ENCODE assay signal across 8 mouse cellular contexts in genomic region chr6:129517752-129518408, GRCm38 (mm10). TPM values are rescaled to one million over a fixed set of nuclear protein-coding genes. Genes with fewer than 3 reads are reported as not detected.
DNase-seq lines count a peak whose midpoint lies in the region; ATAC-seq and TF ChIP-seq lines count a peak whose summit lies in the region.

No protein-coding gene starts in this region.

- TF ChIP-seq EP300 in liver, embryonic 14.5 days (IDR thresholded peaks at IDR 0.05; ENCODE audit: low read depth): no peak

- peak; percentile 87 for ATAC-seq in frontal cortex, adult (ENCODE audit: low TSS enrichment)
- ATAC-seq in hindbrain, embryonic 15.5 days (ENCODE audit: low FRiP score, low read depth): peak; percentile 94
- ATAC-seq in liver, embryonic 14.5 days (ENCODE audit: insufficient read depth): peak; percentile 56; the same call in 1 of the 2 replicates
- ATAC-seq in neutrophil, adult 5-6 weeks (ENCODE audit: extremely low read depth, insufficient number of reproducible peaks, low FRiP score, poor library complexity, severe bottlenecking): peak; percentile 87

- peak; percentile 63; the same call in 1 of the 2 replicates for TF ChIP-seq CTCF in brain, embryonic 14.5 days (IDR thresholded peaks at IDR 0.05; ENCODE audit: borderline replicate concordance, extremely low read depth, insufficient read depth, insufficient read length)
- TF ChIP-seq CTCF in liver, embryonic 14.5 days (IDR thresholded peaks at IDR 0.05; ENCODE audit: low read depth): peak; percentile 58

- no peak overlapping the region for H3K4me3 ChIP-seq in hindbrain, embryonic 15.5 days
- H3K4me3 ChIP-seq in liver, embryonic 14.5 days (ENCODE audit: insufficient read depth in 1 of 2, low read depth in 2 of 2, low read length in 2 of 2): no peak overlapping the region

- H3K4me2 ChIP-seq in hindbrain, embryonic 15.5 days: no peak overlapping the region
- H3K4me2 ChIP-seq in liver, embryonic 14.5 days (ENCODE audit: low read depth): no peak overlapping the region

- H3K4me1 ChIP-seq in hindbrain, embryonic 15.5 days (replicated peaks): no peaks in the 10 kb centered on the region
- no peaks in the 10 kb centered on the region for H3K4me1 ChIP-seq in liver, embryonic 14.5 days (replicated peaks; ENCODE audit: control insufficient read depth in 2 of 2, insufficient read depth in 2 of 2, low read length in 1 of 2)

- DNase-seq in frontal cortex, postnatal 14 days (ENCODE audit: low spot score in 2 of 2): no peak
- peak; percentile 82 for DNase-seq in 3T3-L1 (ENCODE audit: low read depth, low spot score)
- peak; percentile 65 for DNase-seq in brain, embryonic 14.5 days (ENCODE audit: low read depth)
- no peak for DNase-seq in liver, embryonic 14.5 days (ENCODE audit: low read depth in 3 of 3, low spot score in 3 of 3)
- DNase-seq in c-Kit-positive CD71-positive TER-119-positive erythroid progenitor cells, embryonic 14.5 days (ENCODE audit: low spot score): no peak

- H3K9ac ChIP-seq in hindbrain, embryonic 15.5 days: no peak overlapping the region
- H3K9ac ChIP-seq in liver, embryonic 14.5 days (replicated peaks): no peak overlapping the region

- no peaks in the 10 kb centered on the region for H3K27me3 ChIP-seq in hindbrain, embryonic 15.5 days
- H3K27me3 ChIP-seq in liver, embryonic 14.5 days (ENCODE audit: control insufficient read depth, insufficient read depth, low read length): no peaks in the 10 kb centered on the region

- H3K9me3 ChIP-seq in hindbrain, embryonic 15.5 days: no peaks in the 10 kb centered on the region
- H3K9me3 ChIP-seq in liver, embryonic 14.5 days (ENCODE audit: control insufficient read depth, low read length): no peaks in the 10 kb centered on the region

- WGBS in hindbrain, embryonic 15.5 days: 42% methylated on average over 2 of the region's 2 CpGs
- 41% methylated on average over 2 of the region's 2 CpGs for WGBS in liver, embryonic 14.5 days (ENCODE audit: insufficient replicate concordance)

- no peak for TF ChIP-seq POLR2A in brain, embryonic 14.5 days (IDR thresholded peaks at IDR 0.05; ENCODE audit: borderline replicate concordance, extremely low read depth, insufficient read depth, insufficient read length, poor library complexity, severe bottlenecking)

- no peak overlapping the region for H3K27ac ChIP-seq in hindbrain, embryonic 15.5 days (replicated peaks)
- H3K27ac ChIP-seq in liver, embryonic 14.5 days: no peak overlapping the region

- H3K36me3 ChIP-seq in hindbrain, embryonic 15.5 days: no peaks in the 10 kb centered on the region
- H3K36me3 ChIP-seq in liver, embryonic 14.5 days (replicated peaks; ENCODE audit: control insufficient read depth, insufficient read depth, low read depth): no peaks in the 10 kb centered on the region

RNA-seq across cellular contexts. Expression of gene Tmem52b, which starts 5.5 kb away (rescaled TPM):
- polyA plus RNA-seq in brain, embryonic 14.5 days (2012; rRNA removed): 0.10 TPM in 1 of 2 replicates, not detected in the other
- polyA plus RNA-seq in hindbrain, embryonic 15.5 days (2015; fragmentation: Nextera tagmentation; extraction: Ambion mirVana): not detected in 2 replicates
- polyA plus RNA-seq in liver, embryonic 14.5 days (2012; rRNA removed): 0.01 TPM in 1 of 2 replicates, not detected in the other
- polyA plus RNA-seq in liver, embryonic 14.5 days (2014; fragmentation: Nextera tagmentation; extraction: Ambion mirVana): not detected in 2 replicates
- 1.5 TPM in 1 of 2 replicates, not detected in the other for total RNA-seq in neutrophil, adult 5-6 weeks (2017)

RNA-seq across cellular contexts. Expression of gene Olr1, which starts 10.9 kb away (rescaled TPM):
- not detected in 2 replicates for polyA plus RNA-seq in brain, embryonic 14.5 days (2012; rRNA removed)
- not detected in 2 replicates for polyA plus RNA-seq in hindbrain, embryonic 15.5 days (2015; fragmentation: Nextera tagmentation; extraction: Ambion mirVana)
- polyA plus RNA-seq in liver, embryonic 14.5 days (2012; rRNA removed): 0.64 and 0.83 TPM in 2 replicates
- polyA plus RNA-seq in liver, embryonic 14.5 days (2014; fragmentation: Nextera tagmentation; extraction: Ambion mirVana): 0.57 and 0.81 TPM in 2 replicates
- total RNA-seq in neutrophil, adult 5-6 weeks (2017): 0.49 and 2.2 TPM in 2 replicates

RNA-seq across cellular contexts. Expression of gene Gabarapl1, which starts 15.1 kb away (rescaled TPM):
- polyA plus RNA-seq in brain, embryonic 14.5 days (2012; rRNA removed): 151 and 161 TPM in 2 replicates
- 209 and 213 TPM in 2 replicates for polyA plus RNA-seq in hindbrain, embryonic 15.5 days (2015; fragmentation: Nextera tagmentation; extraction: Ambion mirVana)
- polyA plus RNA-seq in liver, embryonic 14.5 days (2012; rRNA removed): 15.1 and 19.2 TPM in 2 replicates
- 8.2 and 9.1 TPM in 2 replicates for polyA plus RNA-seq in liver, embryonic 14.5 days (2014; fragmentation: Nextera tagmentation; extraction: Ambion mirVana)
- total RNA-seq in neutrophil, adult 5-6 weeks (2017): 9.6 and 10.1 TPM in 2 replicates

RNA-seq across cellular contexts. Expression of gene Klre1, which starts 59.8 kb away (rescaled TPM):
- 0.08 and 0.11 TPM in 2 replicates for polyA plus RNA-seq in brain, embryonic 14.5 days (2012; rRNA removed)
- 0.16 TPM in 1 of 2 replicates, not detected in the other for polyA plus RNA-seq in hindbrain, embryonic 15.5 days (2015; fragmentation: Nextera tagmentation; extraction: Ambion mirVana)
- polyA plus RNA-seq in liver, embryonic 14.5 days (2012; rRNA removed): 0.03 TPM in 1 of 2 replicates, not detected in the other
- polyA plus RNA-seq in liver, embryonic 14.5 days (2014; fragmentation: Nextera tagmentation; extraction: Ambion mirVana): not detected in 2 replicates
- total RNA-seq in neutrophil, adult 5-6 weeks (2017): 3.6 and 3.7 TPM in 2 replicates

Comparison
In these comparisons a context has a peak if more than half of its experiments do, and no peak if none do; other contexts are left out.
1. DNase-seq: peak in 3T3-L1 (single experiment) and brain, embryonic 14.5 days (single experiment); none in frontal cortex, postnatal 14 days (0 of 2), liver, embryonic 14.5 days (0 of 3) and c-Kit-positive CD71-positive TER-119-positive erythroid progenitor cells, embryonic 14.5 days (single experiment).
2. Peak in every context shown above with its lines, with median percentiles within 50 percentile points of each other: ATAC-seq.